Mouse (Mus musculus) embryonic fibroblast, embryonic 13.5 days (primary cell): ENCODE data around the gene Srrm4.

Experiments used
- CTCF ChIP-seq: IDR thresholded peaks from 2 replicates; pipeline ENCODE4 v1.5.1; 2011; ENCODE audit warnings: mild to moderate bottlenecking, control low read depth, low read length, moderate library complexity, borderline replicate concordance; ENCODE audit not compliant: insufficient read depth
- POLR2A ChIP-seq: IDR thresholded peaks from 2 replicates; pipeline ENCODE4 v1.6.1; 2011; ENCODE audit warnings: low read depth, mild to moderate bottlenecking, control low read depth, low read length, moderate library complexity

DNA sequence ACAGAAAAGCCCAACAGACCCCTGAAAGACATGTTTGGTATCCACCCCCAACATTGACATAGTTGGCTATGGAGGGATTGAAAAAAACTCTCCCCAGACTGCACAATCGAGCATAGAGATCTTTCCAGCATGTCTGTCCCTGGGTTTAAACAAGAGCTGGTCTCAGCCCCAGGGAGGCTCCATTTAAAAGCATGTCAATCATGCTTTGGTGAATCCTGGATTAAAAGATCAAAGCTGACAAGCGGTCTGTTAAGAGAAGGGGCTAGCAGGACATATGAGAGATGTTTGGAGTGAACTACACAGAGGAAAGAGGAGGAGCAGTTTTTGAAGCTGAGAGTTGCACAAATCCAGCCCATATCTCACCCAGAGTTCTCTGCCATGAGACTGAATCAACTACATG is 38.5 kb downstream of the Srrm4 start:
- TF ChIP-seq POLR2A (no peak), CTCF (no peak)
